Mouse (Mus musculus) spleen, postnatal 0 days (tissue): ENCODE results near the gene Zfp810. TPM values are rescaled to one million over a fixed set of nuclear protein-coding genes. Genes with fewer than 3 reads are reported as not detected.

Source experiments
- polyA plus RNA-seq: library from polyadenylated mRNA; unstranded; fragments of >200 nt; fragmentation: Nextera tagmentation; extraction: Ambion mirVana; gene quantifications from 2 replicates; pipeline ENCODE4 v1.2.1, GENCODE M21; 2015

Gene Zfp810
- 4.8 and 6.1 TPM in 2 replicates for polyA plus RNA-seq

GRCm38 (mm10) chr9:22307156-22307919 is at the start of gene Zfp810:
Gene Zfp810, minus strand, starts transcription at chr9:22307648.

GRCm38 (mm10) chr9:22259184-22260091 is 48.0 kb downstream of the Zfp810 start, which contains the start of gene Zfp599:
Gene Zfp599, minus strand, starts transcription at chr9:22259895.

Other genes with a start within 250 kb of the Zfp810 start
- not detected in 2 replicates for gene Gm49318, start 236.4 kb downstream of the Zfp810 start, polyA plus RNA-seq
- 5.9 and 6.2 TPM in 2 replicates for gene Zfp653, start 236.3 kb downstream of the Zfp810 start, polyA plus RNA-seq
- 19.5 and 20.0 TPM in 2 replicates for gene Ecsit, start 222.2 kb downstream of the Zfp810 start, polyA plus RNA-seq
- gene Cnn1, start 208.4 kb downstream of the Zfp810 start, polyA plus RNA-seq = 9.1 and 14.5 TPM in 2 replicates
- gene Elof1, start 190.5 kb downstream of the Zfp810 start, polyA plus RNA-seq = 117 and 126 TPM in 2 replicates
- gene Acp5, start 171.9 kb downstream of the Zfp810 start, polyA plus RNA-seq = 122 and 146 TPM in 2 replicates
- 55.6 and 55.8 TPM in 2 replicates for gene Pigyl, start 150.8 kb downstream of the Zfp810 start, polyA plus RNA-seq
- gene Zfp872, start 119.6 kb downstream of the Zfp810 start, polyA plus RNA-seq = 0.07 TPM in 1 of 2 replicates, not detected in the other
- 9.9 and 12.4 TPM in 2 replicates for gene Zfp809, start 81.9 kb downstream of the Zfp810 start, polyA plus RNA-seq
- gene Zfp599, start 47.8 kb downstream of the Zfp810 start, polyA plus RNA-seq = 1.9 TPM in 2 replicates
- 19.8 and 20.3 TPM in 2 replicates for gene Anln, start 81.5 kb upstream of the Zfp810 start, polyA plus RNA-seq
- gene 9530077C05Rik, start 103.9 kb upstream of the Zfp810 start, polyA plus RNA-seq = 5.4 and 5.8 TPM in 2 replicates
- gene Gm17545, start 146.6 kb upstream of the Zfp810 start, polyA plus RNA-seq = not detected in 2 replicates
- gene Rp9, start 162.1 kb upstream of the Zfp810 start, polyA plus RNA-seq = 95.9 and 98.4 TPM in 2 replicates
- 3.8 and 4.9 TPM in 2 replicates for gene Bbs9, start 168.1 kb upstream of the Zfp810 start, polyA plus RNA-seq